Mouse (Mus musculus) embryonic facial prominence, embryonic 11.5 days (tissue): ENCODE data around the gene Arhgap21. TPM values are rescaled to one million over a fixed set of nuclear protein-coding genes. Genes with fewer than 3 reads are reported as not detected.
"Not testable (repeated sequence)": the region's sequence is repeated elsewhere in the genome, so short reads cannot be mapped to it uniquely, and the experiment has no call there.

ENCODE experiments used
- ATAC-seq: fragments of 200-750 bp; cut with Nextera tagmentation; replicated peaks from 2 replicates; pipeline ENCODE4 v1.8.0; 2017; ENCODE audit warnings: low read depth; ENCODE audit not compliant: insufficient number of reproducible peaks, low FRiP score, low TSS enrichment
- DNase-seq: peaks from one replicate; pipeline ENCODE4 v3.0.0-alpha.2; 2015; ENCODE audit warnings: low spot score
- H3K27ac ChIP-seq: fragments of 300-500 bp; sonication (generic); replicated peaks from 2 replicates; pipeline ENCODE4 v1.5.1; 2014; ENCODE audit warnings: mild to moderate bottlenecking, low read depth, low read length, control low read depth
- H3K27me3 ChIP-seq: fragments of 300-500 bp; sonication (generic); 2 replicates; pipeline ENCODE4 v1.6.1; 2014; ENCODE audit warnings: mild to moderate bottlenecking, low read length, moderate library complexity, mixed read lengths; ENCODE audit not compliant: control insufficient read depth, insufficient read depth
- H3K36me3 ChIP-seq: fragments of 300-500 bp; sonication (generic); replicated peaks from 2 replicates; pipeline ENCODE4 v1.6.1; 2014; ENCODE audit warnings: low read depth, mild to moderate bottlenecking, low read length, moderate library complexity, mixed read lengths; ENCODE audit not compliant: control insufficient read depth, insufficient read depth
- H3K4me1 ChIP-seq: fragments of 300-500 bp; sonication (generic); 2 replicates; pipeline ENCODE4 v1.6.1; 2014; ENCODE audit warnings: low read length, mixed read lengths; ENCODE audit not compliant: control insufficient read depth, insufficient read depth
- H3K4me2 ChIP-seq: fragments of 300-500 bp; sonication (generic); 2 replicates; pipeline ENCODE4 v1.6.1; 2014; ENCODE audit warnings: low read depth, mild to moderate bottlenecking, control low read depth, low read length, moderate library complexity
- H3K4me3 ChIP-seq: fragments of 300-500 bp; sonication (generic); 2 replicates; pipeline ENCODE4 v1.5.1; 2014; ENCODE audit warnings: low read depth, low read length, control low read depth
- H3K9ac ChIP-seq: fragments of 300-500 bp; sonication (generic); replicated peaks from 2 replicates; pipeline ENCODE4 v1.6.1; 2014; ENCODE audit warnings: mild to moderate bottlenecking, control low read depth, low read length
- H3K9me3 ChIP-seq: fragments of 300-500 bp; sonication (generic); replicated peaks from 2 replicates; pipeline ENCODE4 v1.6.1; 2016; ENCODE audit warnings: mild to moderate bottlenecking, low read length, inconsistent platforms, mixed read lengths; ENCODE audit not compliant: control insufficient read depth
- WGBS: fragments of 180-500 bp; shearing (Covaris S2); extraction: QIAGEN DNeasy Blood & Tissue Kit; methylation state at CpG from one replicate; pipeline ENCODE4 v1.1.7; 2014; 5-methylcytosine and 5-hydroxymethylcytosine counted together
- polyA plus RNA-seq: library from polyadenylated mRNA; unstranded; fragments of >200 nt; fragmentation: Nextera tagmentation; extraction: Ambion mirVana; gene quantifications from 2 replicates; pipeline ENCODE4 v1.2.1, GENCODE M21; 2014

Arhgap21 gene
- polyA plus RNA-seq, 1 experiment from 2014 or later = 23.8 TPM

DNA sequence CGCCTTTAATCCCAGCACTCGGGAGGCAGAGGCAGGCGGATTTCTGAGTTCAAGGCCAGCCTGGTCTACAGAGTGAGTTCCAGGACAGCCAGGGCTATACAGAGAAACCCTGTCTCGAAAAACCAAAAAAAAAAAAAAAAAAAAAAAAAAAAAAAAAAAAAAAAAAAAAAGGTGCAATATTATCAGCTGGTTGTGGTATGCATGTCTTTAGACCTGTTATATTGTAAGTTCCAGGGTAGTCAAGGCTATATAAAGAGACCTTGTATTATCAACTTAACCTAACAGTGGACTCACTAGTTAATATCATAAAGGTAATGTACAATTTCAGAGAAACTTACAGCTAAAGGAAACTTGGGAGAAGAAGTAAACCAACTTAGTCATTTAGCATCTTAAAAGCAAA lies 36.9 kb downstream of the Arhgap21 start:
- not testable (repeated sequence) for H3K27ac ChIP-seq, H3K4me3 ChIP-seq, ATAC-seq, H3K4me2 ChIP-seq, H3K4me1 ChIP-seq, H3K36me3 ChIP-seq, H3K9me3 ChIP-seq, H3K27me3 ChIP-seq, H3K9ac ChIP-seq, DNase-seq
- WGBS = 100% methylated on average over 3 of the region's 4 CpGs

DNA sequence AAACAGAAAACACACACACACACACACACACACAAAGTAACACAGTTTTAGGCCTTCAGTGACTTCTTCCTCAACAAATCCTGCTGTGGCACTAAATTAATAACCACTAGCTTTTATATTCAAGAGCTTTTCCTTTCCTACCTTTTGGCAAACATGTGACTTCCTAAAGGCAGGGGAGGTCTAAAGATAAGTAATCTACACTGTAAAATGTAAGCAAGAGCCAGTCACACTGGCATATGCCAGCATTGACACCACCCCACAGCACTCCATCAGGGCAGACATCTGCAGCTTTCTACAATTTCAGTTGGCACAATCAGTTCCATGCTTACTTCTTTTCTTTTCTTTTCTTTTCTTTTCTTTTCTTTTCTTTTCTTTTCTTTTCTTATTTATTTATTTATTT lies 40.2 kb downstream of the Arhgap21 start:
- no peak overlapping the region for H3K27ac ChIP-seq
- no peaks in the 10 kb centered on the region for H3K4me1 ChIP-seq
- H3K27me3 ChIP-seq = no peaks in the 10 kb centered on the region
- ATAC-seq = no peak
- no peak overlapping the region for H3K4me3 ChIP-seq
- H3K4me2 ChIP-seq = no peak overlapping the region
- H3K9me3 ChIP-seq = no peaks in the 10 kb centered on the region
- DNase-seq = no peak
- no peak overlapping the region for H3K9ac ChIP-seq
- H3K36me3 ChIP-seq = no peaks in the 10 kb centered on the region

DNA sequence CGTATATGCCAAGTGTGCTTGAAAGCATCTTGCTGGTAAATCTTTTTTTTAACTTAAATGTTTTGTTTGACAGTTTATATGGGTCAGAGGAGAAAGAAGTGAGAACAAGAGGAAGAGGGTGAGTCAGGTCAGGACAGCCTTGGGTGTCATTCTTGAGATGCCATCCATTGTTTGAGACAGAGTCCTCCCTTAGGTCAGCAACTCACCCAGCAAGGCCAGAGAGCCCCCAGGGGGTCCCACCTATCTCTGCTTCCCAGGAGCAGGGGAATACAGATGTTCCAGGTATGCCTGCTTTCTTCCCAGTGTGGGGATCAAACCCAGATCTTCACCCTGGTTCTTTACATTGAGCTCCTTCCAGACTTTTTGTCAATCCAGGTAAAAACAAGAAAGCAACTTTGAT lies 43.7 kb downstream of the Arhgap21 start:
- 69% methylated on average over 1 of the region's 1 CpGs for WGBS
- DNase-seq = no peak

DNA sequence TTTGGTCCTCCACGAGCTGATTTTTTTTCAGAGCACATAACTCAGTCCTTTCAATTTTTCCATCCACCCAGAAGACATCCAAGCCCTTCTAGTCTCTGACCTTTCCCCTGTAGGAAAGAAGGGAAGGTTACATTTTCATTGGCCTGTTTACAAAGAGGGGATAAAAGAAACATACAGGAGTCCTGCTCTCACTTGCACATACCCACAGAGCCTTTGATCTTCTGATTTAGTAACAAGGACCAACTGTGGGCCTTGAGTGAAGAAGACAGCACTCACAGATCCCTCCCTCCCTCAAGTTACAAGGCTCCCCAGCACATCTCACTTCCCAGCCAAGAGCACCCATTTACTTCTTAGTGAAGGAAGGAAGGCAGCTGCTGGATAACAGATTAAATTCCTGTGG lies 46.3 kb downstream of the Arhgap21 start:
- Histone ChIP-seq H3K4me1 (no peaks in the 10 kb centered on the region), H3K9ac (no peak overlapping the region), H3K36me3 (no peaks in the 10 kb centered on the region), H3K9me3 (no peaks in the 10 kb centered on the region), H3K4me2 (no peak overlapping the region), H3K4me3 (no peak overlapping the region), H3K27ac (no peak overlapping the region), H3K27me3 (no peaks in the 10 kb centered on the region)
- 15% methylated on average over 1 of the region's 1 CpGs for WGBS
- ATAC-seq (no peak), DNase-seq (no peak)

More for the DNA sequence above, 43.7 kb downstream of the Arhgap21 start:
- Histone ChIP-seq H3K36me3 (no peaks in the 10 kb centered on the region), H3K4me2 (no peak overlapping the region), H3K9ac (no peak overlapping the region), H3K4me3 (no peak overlapping the region), H3K27me3 (no peaks in the 10 kb centered on the region), H3K27ac (no peak overlapping the region), H3K9me3 (no peaks in the 10 kb centered on the region), H3K4me1 (no peaks in the 10 kb centered on the region)
- ATAC-seq = no peak

DNA sequence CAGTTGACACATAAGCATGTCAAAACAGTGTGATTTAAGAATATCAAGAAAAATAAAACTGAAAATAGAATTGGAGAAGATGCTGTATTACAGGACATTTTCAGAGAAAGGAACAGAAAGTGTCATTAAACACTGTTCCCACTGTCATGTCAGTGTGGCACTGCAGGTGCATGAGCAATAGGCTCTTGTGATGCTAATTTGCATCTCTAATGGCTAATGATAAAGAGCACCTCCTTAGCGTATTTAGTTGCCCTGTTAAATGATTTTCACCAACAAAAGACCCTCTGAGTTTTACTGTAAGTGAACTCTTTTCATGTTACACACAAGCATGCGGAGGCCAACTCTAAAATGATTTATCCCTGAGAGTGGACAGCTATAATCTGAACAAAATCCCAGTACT lies 47.1 kb downstream of the Arhgap21 start:
- DNase-seq (no peak), ATAC-seq (no peak)
- H3K4me3 ChIP-seq = no peak overlapping the region
- no peak overlapping the region for H3K27ac ChIP-seq
- no peak overlapping the region for H3K9ac ChIP-seq
- no peaks in the 10 kb centered on the region for H3K4me1 ChIP-seq
- H3K9me3 ChIP-seq = no peaks in the 10 kb centered on the region
- H3K27me3 ChIP-seq = no peaks in the 10 kb centered on the region
- no peaks in the 10 kb centered on the region for H3K36me3 ChIP-seq
- H3K4me2 ChIP-seq = no peak overlapping the region
- 83% methylated on average over 2 of the region's 2 CpGs for WGBS

DNA sequence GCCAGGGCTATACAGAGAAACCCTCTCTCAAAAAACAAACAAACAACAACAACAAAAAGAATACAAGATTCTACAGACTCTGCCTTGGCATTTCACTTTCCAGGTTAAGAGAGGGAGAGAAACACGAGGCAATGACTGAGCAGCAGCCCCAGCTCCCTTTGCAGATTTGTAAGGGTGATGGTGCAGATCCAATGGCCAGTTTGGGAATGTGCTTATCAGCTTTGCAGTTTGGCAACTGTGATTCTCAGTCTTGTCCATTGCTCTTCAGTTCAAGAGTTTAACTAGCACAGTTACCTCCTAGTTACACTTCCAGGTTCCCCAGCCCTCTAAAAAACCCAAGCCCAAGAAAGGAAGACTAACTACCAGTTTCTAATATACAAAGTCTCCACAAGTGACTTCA lies 47.7 kb downstream of the Arhgap21 start:
- no peaks in the 10 kb centered on the region for H3K27me3 ChIP-seq
- H3K27ac ChIP-seq = no peak overlapping the region

DNA sequence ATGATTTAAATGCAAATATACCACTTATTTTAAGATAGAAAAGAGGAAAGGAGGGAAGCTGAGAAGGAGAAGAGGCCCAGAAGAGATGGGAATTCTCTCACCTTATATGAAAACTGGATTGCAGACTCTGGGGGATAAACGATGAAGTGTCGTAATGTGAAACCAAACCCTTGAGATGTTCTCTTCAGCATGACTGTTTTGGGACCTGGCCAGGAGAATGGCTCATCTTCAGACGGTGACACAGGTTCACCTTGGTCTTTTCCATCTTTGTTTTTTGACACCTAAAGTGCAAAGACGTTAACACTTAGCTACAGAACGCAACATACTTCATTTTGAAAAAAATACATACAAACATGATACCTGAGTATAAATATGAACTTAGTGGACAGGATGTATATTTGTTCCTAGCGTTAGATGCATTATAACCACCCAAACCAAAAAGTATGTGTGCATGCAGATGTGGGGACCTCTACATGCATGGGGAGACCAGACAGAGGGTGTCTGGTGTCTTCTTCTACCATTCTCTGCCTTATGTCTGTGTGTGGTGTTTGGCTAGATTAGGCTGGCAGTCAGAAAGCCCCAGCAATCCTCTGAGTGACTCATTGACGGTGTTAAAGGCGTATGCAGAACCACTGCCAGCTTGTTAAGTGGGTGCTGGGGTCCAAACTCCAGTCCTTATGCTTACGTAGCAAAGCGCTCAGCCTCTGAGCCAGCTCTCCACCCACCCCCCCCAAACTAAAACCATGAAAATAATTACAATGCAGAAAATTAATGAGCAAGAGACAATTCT lies 54.0 kb downstream of the Arhgap21 start:
- no peaks in the 10 kb centered on the region for H3K4me1 ChIP-seq
- no peak overlapping the region for H3K4me3 ChIP-seq
- H3K9me3 ChIP-seq = no peaks in the 10 kb centered on the region
- H3K27me3 ChIP-seq = no peaks in the 10 kb centered on the region
- no peak for DNase-seq
- H3K27ac ChIP-seq = no peak overlapping the region
- no peak overlapping the region for H3K9ac ChIP-seq
- H3K4me2 ChIP-seq = no peak overlapping the region
- H3K36me3 ChIP-seq = no peaks in the 10 kb centered on the region
- ATAC-seq = no peak
- 93% methylated on average over 10 of the region's 10 CpGs for WGBS

More for the DNA sequence above, 47.7 kb downstream of the Arhgap21 start:
- Histone ChIP-seq H3K4me2 (no peak overlapping the region), H3K4me1 (no peaks in the 10 kb centered on the region), H3K9me3 (no peaks in the 10 kb centered on the region), H3K4me3 (no peak overlapping the region), H3K36me3 (no peaks in the 10 kb centered on the region), H3K9ac (no peak overlapping the region)
- no peak for DNase-seq
- WGBS = 89% methylated on average over 1 of the region's 1 CpGs
- no peak for ATAC-seq

DNA sequence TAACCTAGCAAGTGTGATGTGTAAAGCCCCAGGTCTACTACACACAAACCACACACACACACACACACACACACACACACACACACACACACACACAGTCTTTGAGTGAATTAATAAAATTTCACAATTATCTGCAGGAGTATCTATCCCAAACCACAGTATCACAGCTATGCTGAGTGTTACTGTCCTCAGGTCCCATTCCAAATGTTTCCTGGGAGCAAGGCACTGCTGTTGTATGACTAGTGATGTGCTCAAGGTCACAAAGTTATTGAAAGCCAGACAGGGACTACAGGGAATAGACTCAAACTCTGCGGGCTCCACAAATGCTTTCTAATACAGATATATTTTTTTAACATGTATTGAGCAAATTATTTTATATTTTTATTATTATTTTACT lies 55.7 kb downstream of the Arhgap21 start:
- no peak overlapping the region for H3K9ac ChIP-seq
- DNase-seq (no peak), ATAC-seq (no peak)
- no peak overlapping the region for H3K4me3 ChIP-seq
- H3K4me2 ChIP-seq = no peak overlapping the region
- H3K36me3 ChIP-seq = no peaks in the 10 kb centered on the region
- H3K9me3 ChIP-seq = no peaks in the 10 kb centered on the region
- WGBS = 94% methylated on average over 1 of the region's 1 CpGs
- no peaks in the 10 kb centered on the region for H3K4me1 ChIP-seq
- H3K27ac ChIP-seq = no peak overlapping the region
- no peaks in the 10 kb centered on the region for H3K27me3 ChIP-seq
